Mouse (Mus musculus): Measurements from ENCODE around the gene Klrd1. TPM values are rescaled to one million over a fixed set of nuclear protein-coding genes. Genes with fewer than 3 reads are reported as not detected.
A peak's percentile ranks its signal among the peaks of the same experiment; 100 is the strongest.

Gene Klrd1
- not detected in 2 replicates for polyA plus RNA-seq (2014; fragmentation: Nextera tagmentation; extraction: Ambion mirVana)

DNA sequence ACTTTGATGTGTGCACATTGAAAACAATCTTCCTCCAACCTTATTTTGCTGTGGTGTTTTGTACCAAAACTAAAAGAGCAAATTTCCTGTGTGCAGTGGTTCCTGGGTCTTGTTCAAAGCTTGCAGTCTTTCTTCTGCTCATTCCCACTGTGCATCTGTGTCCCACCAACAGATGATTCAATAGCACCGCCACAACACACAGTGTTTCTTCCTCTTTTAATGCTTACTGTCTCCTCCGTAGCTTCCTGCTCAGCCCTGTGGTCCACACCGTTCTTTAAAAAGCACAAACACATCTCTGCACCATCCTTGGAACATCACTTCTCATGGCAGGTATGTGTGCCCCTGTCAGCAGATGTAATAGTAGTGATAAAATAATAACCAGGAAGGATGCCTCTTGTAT, at the start of gene Klrd1:
Gene Klrd1, plus strand, starts transcription at position 275 of the 400 bp plus-strand sequence.
- ATAC-seq (ENCODE audit: low FRiP score) (no peak), DNase-seq (ENCODE audit: low spot score) (no peak)
- H3K27me3 ChIP-seq (ENCODE audit: control insufficient read depth, insufficient read depth, low read length), result no peaks in the 10 kb centered on the region
- no peaks in the 10 kb centered on the region for H3K9me3 ChIP-seq (ENCODE audit: control insufficient read depth, low read length)
- no peak within 1 kb of the TSS for H3K27ac ChIP-seq (ENCODE audit: low read depth, low read length)
- H3K36me3 ChIP-seq (ENCODE audit: control insufficient read depth, insufficient read depth, low read length), result no peaks in the 10 kb centered on the region
- WGBS, result 85% methylated on average over 3 of the region's 3 CpGs
- no peak within 1 kb of the TSS for H3K4me3 ChIP-seq (ENCODE audit: low read depth, low read length)
- no peak within 1 kb of the TSS for H3K4me2 ChIP-seq (replicated peaks; ENCODE audit: low read depth, low read length)
- no peaks in the 10 kb centered on the region for H3K4me1 ChIP-seq (replicated peaks; ENCODE audit: control insufficient read depth, insufficient read depth, low read length)
- no peak within 1 kb of the TSS for H3K9ac ChIP-seq (ENCODE audit: low read depth, low read length)

- WGBS, result 46% methylated on average over 9 of the region's 9 CpGs
- Histone ChIP-seq H3K9ac (ENCODE audit: low read depth, low read length) (no peak overlapping the region), H3K4me1 (replicated peaks; ENCODE audit: control insufficient read depth, insufficient read depth, low read length) (no peaks in the 10 kb centered on the region), H3K4me2 (replicated peaks; ENCODE audit: low read depth, low read length) (no peak overlapping the region), H3K4me3 (ENCODE audit: low read depth, low read length) (no peak overlapping the region), H3K9me3 (ENCODE audit: control insufficient read depth, low read length) (no peaks in the 10 kb centered on the region), H3K27ac (ENCODE audit: low read depth, low read length) (no peak overlapping the region), H3K36me3 (ENCODE audit: control insufficient read depth, insufficient read depth, low read length) (peaks cover 2% of the 10 kb centered on the region), H3K27me3 (ENCODE audit: control insufficient read depth, insufficient read depth, low read length) (no peaks in the 10 kb centered on the region)
- peak; percentile 48; the same call in 1 of the 2 replicates for ATAC-seq (ENCODE audit: low FRiP score)
- peak; percentile 39 for DNase-seq (ENCODE audit: low spot score)
These were observed 49.7 kb upstream of the Klrd1 start for GRCm38 (mm10) chr6:129541931-129542330.

DNA sequence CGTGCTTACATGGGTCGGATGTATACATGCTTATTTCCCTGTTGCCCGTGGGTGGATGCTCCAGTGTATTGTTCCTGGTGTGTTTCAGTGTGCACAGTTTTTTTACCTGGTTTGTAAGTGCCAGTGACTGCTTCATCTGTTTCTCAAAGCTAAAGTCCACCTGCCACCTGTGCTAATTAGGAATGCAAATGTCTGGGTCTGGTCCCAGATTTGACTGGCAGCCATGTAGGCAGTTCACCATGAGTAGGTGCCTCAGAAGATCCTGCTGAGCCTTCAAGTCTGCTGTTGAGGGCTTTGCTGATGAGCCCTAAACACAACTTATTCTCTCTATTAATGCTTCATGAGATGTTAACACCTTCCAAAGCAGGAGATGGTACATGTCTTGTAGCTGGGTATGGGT, 49.0 kb upstream of the Klrd1 start:
- H3K36me3 ChIP-seq (ENCODE audit: control insufficient read depth, insufficient read depth, low read length), result peaks cover 2% of the 10 kb centered on the region
- no peak overlapping the region for H3K9ac ChIP-seq (ENCODE audit: low read depth, low read length)
- DNase-seq (ENCODE audit: low spot score) (no peak), ATAC-seq (ENCODE audit: low FRiP score) (no peak)
- no peak overlapping the region for H3K4me2 ChIP-seq (replicated peaks; ENCODE audit: low read depth, low read length)
- H3K27me3 ChIP-seq (ENCODE audit: control insufficient read depth, insufficient read depth, low read length), result no peaks in the 10 kb centered on the region
- no peaks in the 10 kb centered on the region for H3K9me3 ChIP-seq (ENCODE audit: control insufficient read depth, low read length)
- 84% methylated on average over 3 of the region's 3 CpGs for WGBS
- no peak overlapping the region for H3K27ac ChIP-seq (ENCODE audit: low read depth, low read length)
- no peak overlapping the region for H3K4me3 ChIP-seq (ENCODE audit: low read depth, low read length)
- no peaks in the 10 kb centered on the region for H3K4me1 ChIP-seq (replicated peaks; ENCODE audit: control insufficient read depth, insufficient read depth, low read length)

DNA sequence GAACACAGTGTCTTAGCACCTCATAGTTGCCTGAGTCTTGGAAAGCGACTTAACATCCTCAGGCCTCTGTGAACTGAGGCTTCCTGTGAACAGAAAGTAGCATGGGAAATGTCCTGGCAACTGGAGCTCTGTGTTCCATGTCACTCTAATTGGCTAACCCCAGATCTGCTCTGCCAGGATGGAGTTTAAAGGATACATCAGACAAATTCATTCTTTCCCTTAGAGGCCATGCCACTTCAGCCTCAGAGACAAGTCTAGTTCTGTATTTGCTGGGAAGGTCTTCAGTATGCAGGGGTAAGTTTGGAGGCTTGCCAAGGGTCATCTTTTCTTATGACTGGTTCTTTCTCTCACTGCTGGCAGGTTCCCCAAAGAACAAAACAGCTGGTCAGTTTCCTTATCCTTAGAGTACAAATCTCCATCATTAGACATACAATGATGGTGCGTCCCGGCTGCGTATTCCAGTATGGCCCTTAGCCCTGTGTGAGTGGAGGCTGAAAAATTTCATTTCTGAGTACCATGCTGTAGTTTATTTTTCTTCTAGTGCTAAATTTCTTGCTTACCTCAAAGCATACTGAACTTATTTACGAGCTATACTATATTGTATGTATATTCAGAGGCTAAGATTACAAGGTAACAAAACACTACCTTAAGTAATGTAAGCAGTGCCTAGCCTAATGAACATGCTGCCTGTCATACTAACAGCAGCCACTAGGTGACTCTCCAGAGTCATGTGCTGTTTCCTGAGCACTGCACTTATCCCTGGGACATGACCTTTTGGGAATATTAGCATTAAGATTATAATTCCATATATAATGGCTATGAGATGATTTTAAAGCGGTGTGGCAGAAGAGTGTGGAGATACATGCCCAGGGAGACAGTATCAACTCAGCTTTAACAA, 47.6 kb upstream of the Klrd1 start:
- no peak overlapping the region for H3K27ac ChIP-seq (ENCODE audit: low read depth, low read length)
- ATAC-seq (ENCODE audit: low FRiP score), result peak; percentile 76
- H3K36me3 ChIP-seq (ENCODE audit: control insufficient read depth, insufficient read depth, low read length), result no peaks in the 10 kb centered on the region; the same call in none of the 2 replicates
- 70% methylated on average over 6 of the region's 6 CpGs for whole genome bisulfite sequencing
- H3K4me2 ChIP-seq (replicated peaks; ENCODE audit: low read depth, low read length), result no peak overlapping the region
- no peak overlapping the region for H3K9ac ChIP-seq (ENCODE audit: low read depth, low read length)
- H3K9me3 ChIP-seq (ENCODE audit: control insufficient read depth, low read length), result no peaks in the 10 kb centered on the region
- H3K27me3 ChIP-seq (ENCODE audit: control insufficient read depth, insufficient read depth, low read length), result no peaks in the 10 kb centered on the region
- peak; percentile 78 for DNase-seq (ENCODE audit: low spot score)
- H3K4me1 ChIP-seq (replicated peaks; ENCODE audit: control insufficient read depth, insufficient read depth, low read length), result no peaks in the 10 kb centered on the region
- no peak overlapping the region for H3K4me3 ChIP-seq (ENCODE audit: low read depth, low read length)

- DNase-seq (ENCODE audit: low spot score) (no peak), ATAC-seq (ENCODE audit: low FRiP score) (no peak)
- H3K4me2 ChIP-seq (replicated peaks; ENCODE audit: low read depth, low read length), result no peak overlapping the region
- H3K9ac ChIP-seq (ENCODE audit: low read depth, low read length), result no peak overlapping the region
- 88% methylated on average over 2 of the region's 2 CpGs for WGBS
- no peak overlapping the region for H3K4me3 ChIP-seq (ENCODE audit: low read depth, low read length)
- no peaks in the 10 kb centered on the region for H3K9me3 ChIP-seq (ENCODE audit: control insufficient read depth, low read length)
- H3K27me3 ChIP-seq (ENCODE audit: control insufficient read depth, insufficient read depth, low read length), result no peaks in the 10 kb centered on the region
- H3K4me1 ChIP-seq (replicated peaks; ENCODE audit: control insufficient read depth, insufficient read depth, low read length), result no peaks in the 10 kb centered on the region
- H3K36me3 ChIP-seq (ENCODE audit: control insufficient read depth, insufficient read depth, low read length), result no peaks in the 10 kb centered on the region
- no peak overlapping the region for H3K27ac ChIP-seq (ENCODE audit: low read depth, low read length)
These were observed 44.3 kb upstream of the Klrd1 start for GRCm38 (mm10) chr6:129547277-129547676.

DNA sequence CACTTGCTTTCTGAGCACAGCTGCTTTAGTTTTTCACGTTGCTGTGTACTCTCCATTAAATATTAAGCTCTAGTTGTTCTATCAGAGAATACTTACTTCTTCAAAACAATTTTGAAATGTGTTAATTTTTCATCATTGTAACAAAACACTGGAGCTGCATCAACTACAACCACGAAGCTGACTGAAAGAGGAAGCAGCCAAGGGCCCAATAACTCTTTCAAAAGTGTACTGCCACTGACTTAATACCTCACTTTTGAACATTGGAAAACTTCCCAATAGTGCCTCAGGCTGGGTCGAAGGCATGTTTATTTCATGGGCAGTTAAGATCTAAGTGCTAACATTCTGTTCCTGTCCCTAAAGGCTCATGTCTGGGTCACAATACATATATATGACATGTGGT, 43.6 kb upstream of the Klrd1 start:
- Histone ChIP-seq H3K4me3 (ENCODE audit: low read depth, low read length) (no peak overlapping the region), H3K27ac (ENCODE audit: low read depth, low read length) (no peak overlapping the region), H3K4me1 (replicated peaks; ENCODE audit: control insufficient read depth, insufficient read depth, low read length) (no peaks in the 10 kb centered on the region), H3K4me2 (replicated peaks; ENCODE audit: low read depth, low read length) (no peak overlapping the region), H3K36me3 (ENCODE audit: control insufficient read depth, insufficient read depth, low read length) (no peaks in the 10 kb centered on the region), H3K9me3 (ENCODE audit: control insufficient read depth, low read length) (no peaks in the 10 kb centered on the region), H3K27me3 (ENCODE audit: control insufficient read depth, insufficient read depth, low read length) (no peaks in the 10 kb centered on the region), H3K9ac (ENCODE audit: low read depth, low read length) (no peak overlapping the region)
- no peak for DNase-seq (ENCODE audit: low spot score)
- WGBS, result 76% methylated on average over 3 of the region's 3 CpGs
- no peak for ATAC-seq (ENCODE audit: low FRiP score)

GRCm38 (mm10) chr6:129557298-129558023, 34.1 kb upstream of the Klrd1 start:
- DNase-seq (ENCODE audit: low spot score) (peak; percentile 39), ATAC-seq (ENCODE audit: low FRiP score) (peak; percentile 59)
- Histone ChIP-seq H3K27me3 (ENCODE audit: control insufficient read depth, insufficient read depth, low read length) (no peaks in the 10 kb centered on the region), H3K4me2 (replicated peaks; ENCODE audit: low read depth, low read length) (no peak overlapping the region), H3K4me3 (ENCODE audit: low read depth, low read length) (no peak overlapping the region), H3K27ac (ENCODE audit: low read depth, low read length) (no peak overlapping the region), H3K9ac (ENCODE audit: low read depth, low read length) (no peak overlapping the region), H3K4me1 (replicated peaks; ENCODE audit: control insufficient read depth, insufficient read depth, low read length) (no peaks in the 10 kb centered on the region), H3K36me3 (ENCODE audit: control insufficient read depth, insufficient read depth, low read length) (no peaks in the 10 kb centered on the region), H3K9me3 (ENCODE audit: control insufficient read depth, low read length) (no peaks in the 10 kb centered on the region)

GRCm38 (mm10) chr6:129558946-129559640, 32.5 kb upstream of the Klrd1 start:
- Histone ChIP-seq H3K27me3 (ENCODE audit: control insufficient read depth, insufficient read depth, low read length) (no peaks in the 10 kb centered on the region), H3K9me3 (ENCODE audit: control insufficient read depth, low read length) (no peaks in the 10 kb centered on the region), H3K9ac (ENCODE audit: low read depth, low read length) (0 out of 2 replicates have a peak overlapping the region, but pooled peaks have one; percentile 35), H3K4me1 (replicated peaks; ENCODE audit: control insufficient read depth, insufficient read depth, low read length) (no peaks in the 10 kb centered on the region), H3K27ac (ENCODE audit: low read depth, low read length) (no peak overlapping the region), H3K36me3 (ENCODE audit: control insufficient read depth, insufficient read depth, low read length) (no peaks in the 10 kb centered on the region), H3K4me2 (replicated peaks; ENCODE audit: low read depth, low read length) (no peak overlapping the region), H3K4me3 (ENCODE audit: low read depth, low read length) (no peak overlapping the region)
- DNase-seq (ENCODE audit: low spot score) (peak; percentile 86), ATAC-seq (ENCODE audit: low FRiP score) (peak; percentile 83)
- 22% methylated on average over 12 of the region's 12 CpGs for WGBS
